Mouse (Mus musculus) spleen, postnatal 14 days (tissue): ENCODE data around the gene Ddx28.
A peak's percentile ranks its signal among the peaks of the same experiment; 100 is the strongest.
"Not testable (repeated sequence)": the region's sequence is repeated elsewhere in the genome, so short reads cannot be mapped to it uniquely, and the experiment has no call there.

ENCODE experiments used
- DNase-seq, 2 experiments: peaks; one replicate each; pipeline ENCODE4 v3.0.0; 2021 to 2022; ENCODE audit warnings: low spot score in 2 of 2

Ddx28 gene

GRCm38 (mm10) chr8:106016284-106016683 lies 4.6 kb upstream of the Ddx28 start:
- DNase-seq = no peak

GRCm38 (mm10) chr8:106012203-106012602 lies 521 bp upstream of the Ddx28 start:
- not testable (repeated sequence) for DNase-seq

DNA sequence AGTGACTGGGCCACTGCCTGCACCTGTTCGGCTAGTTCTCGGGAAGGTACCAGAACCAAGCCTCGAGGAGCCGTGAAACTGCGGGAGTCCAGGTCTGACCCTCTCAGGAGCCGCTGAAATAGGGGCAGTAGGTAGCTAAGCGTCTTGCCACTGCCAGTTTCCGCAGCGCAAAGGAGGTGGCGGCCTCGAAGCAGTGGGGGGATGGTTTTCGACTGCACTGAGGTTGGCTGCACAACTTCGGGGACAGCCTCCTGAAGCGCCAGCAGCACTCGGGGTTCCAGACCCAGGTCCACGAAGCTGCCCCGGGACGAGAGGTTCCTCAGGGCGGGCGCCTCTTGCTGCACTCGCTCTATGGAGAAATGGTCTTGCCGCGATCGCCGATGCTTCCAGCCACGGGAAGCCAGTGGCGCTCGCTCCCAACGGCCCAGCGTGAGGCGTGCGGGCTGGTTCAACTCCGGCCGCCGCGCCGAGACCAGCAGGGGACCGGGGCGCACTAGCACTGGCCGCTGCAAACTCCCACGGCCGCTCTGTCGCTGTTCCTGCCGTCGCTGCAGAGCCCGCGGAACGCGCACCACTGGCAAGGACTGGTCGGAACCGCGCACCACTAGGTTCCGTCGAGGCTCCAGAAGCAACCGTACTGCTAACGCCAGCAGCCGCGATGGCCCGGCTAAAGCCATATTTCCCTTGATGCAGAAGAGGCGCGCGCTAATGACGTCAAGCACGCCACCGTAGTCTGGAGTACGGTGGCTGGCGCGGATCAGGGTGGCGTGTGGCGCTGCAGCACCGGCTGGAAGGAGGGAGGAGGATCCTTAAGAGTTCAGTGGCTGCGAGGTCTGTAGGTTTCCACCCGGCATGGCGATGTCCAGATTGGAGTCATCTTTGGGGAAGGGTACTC lies 687 bp downstream of the Ddx28 start:
- DNase-seq = peak; percentile 77 to 87

DNA sequence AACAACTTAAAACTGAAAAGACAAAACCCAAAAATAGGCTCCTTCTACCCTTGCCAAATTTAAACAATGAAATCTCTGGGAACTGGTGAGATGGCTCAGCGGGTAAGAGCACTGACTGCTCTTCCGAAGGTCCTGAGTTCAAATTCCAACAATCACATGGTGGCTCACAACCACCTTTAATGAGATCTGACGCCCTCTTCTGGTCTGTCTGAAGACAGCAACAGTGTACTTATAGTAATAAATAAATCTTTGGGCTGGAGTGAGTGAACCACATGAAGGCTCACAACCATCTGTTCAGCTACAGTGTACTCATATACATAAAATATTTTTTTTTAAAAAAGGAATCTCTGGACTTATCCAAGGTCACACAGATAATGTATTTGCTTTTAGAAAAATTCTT lies 3.8 kb downstream of the Ddx28 start:
- not testable (repeated sequence) for DNase-seq

DNA sequence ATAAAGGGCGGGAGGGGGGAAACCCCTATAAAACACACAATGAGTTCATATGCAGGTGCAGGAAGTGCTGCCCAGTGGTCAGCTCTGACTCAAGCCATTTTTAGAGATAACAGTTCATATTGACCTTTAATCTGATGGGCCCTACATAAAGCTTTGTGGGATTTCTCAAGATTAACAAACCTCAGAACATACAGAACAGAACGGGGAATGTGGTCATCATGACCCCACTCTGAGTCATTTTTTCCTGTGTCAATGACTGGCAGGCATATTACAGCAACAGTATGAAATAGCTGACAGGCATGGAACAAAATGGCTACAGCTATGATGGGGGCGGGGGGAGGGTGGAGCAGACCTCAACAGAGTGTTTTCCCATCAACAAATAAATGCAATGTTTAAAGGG lies 4.5 kb downstream of the Ddx28 start:
- no peak for DNase-seq

GRCm38 (mm10) chr8:106006413-106006812 lies 5.3 kb downstream of the Ddx28 start:
- DNase-seq = no peak

GRCm38 (mm10) chr8:106005875-106006274 lies 5.8 kb downstream of the Ddx28 start, which contains the start of gene Dpep2nb:
TSS of gene Dpep2nb (minus strand) at chr8:106005975.
- DNase-seq = no peak

DNA sequence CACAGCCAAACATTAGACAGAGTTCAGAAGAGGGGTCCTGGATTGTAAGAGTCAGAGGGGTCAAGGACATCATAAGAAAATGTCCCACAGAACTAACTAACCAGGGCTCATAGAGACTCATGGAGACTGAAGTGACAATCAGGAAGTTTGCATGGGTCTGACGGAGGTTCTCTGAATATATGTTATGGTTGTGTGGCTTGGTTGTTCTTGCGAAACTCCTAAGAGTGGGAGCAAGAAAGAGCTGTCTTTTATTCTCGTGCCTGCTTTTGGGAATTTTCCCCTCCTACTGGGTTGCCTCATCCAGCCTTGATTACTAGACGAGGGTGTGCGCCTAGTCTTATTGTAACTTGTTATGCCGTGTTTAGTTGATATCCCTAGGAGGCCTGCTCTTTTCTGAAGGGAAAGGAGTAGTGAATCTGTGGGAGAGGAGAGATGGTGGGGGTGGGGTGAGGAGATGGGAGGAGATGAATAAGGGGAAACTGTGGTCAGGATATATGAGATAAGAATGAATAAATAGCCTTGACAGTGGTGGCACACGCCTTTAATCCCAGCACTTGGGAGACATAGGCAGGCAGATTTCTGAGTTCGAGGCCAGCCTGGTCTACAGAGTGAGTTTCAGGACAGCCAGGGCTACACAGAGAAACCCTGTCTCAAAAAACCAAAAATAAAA lies 7.0 kb downstream of the Ddx28 start:
- DNase-seq = no peak

- DNase-seq = no peak
These were observed 9.8 kb downstream of the Ddx28 start for GRCm38 (mm10) chr8:106001908-106002307.

DNA sequence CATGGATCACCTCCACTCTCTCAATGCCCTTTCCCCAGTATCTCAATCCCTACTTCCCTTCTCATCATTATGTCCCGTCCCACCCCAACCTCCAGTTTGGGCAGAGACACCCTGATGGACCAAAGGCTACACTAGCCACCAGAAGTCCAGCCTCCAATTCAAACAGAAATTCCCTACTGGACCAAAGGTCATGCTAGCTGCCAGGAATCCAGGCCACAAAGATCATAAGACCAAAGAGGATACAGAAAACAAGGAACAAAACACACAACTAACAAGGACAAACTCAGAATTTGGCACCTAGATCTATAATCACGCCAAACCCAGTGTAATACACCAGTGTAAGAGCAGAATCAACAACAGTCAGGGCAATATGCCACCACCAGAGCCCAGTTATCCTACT lies 12.7 kb downstream of the Ddx28 start:
- no peak for DNase-seq

GRCm38 (mm10) chr8:105996359-105996758 lies 15.3 kb downstream of the Ddx28 start:
- DNase-seq = no peak

- DNase-seq = no peak
These were observed 18.5 kb downstream of the Ddx28 start for GRCm38 (mm10) chr8:105993226-105993625.

DNA sequence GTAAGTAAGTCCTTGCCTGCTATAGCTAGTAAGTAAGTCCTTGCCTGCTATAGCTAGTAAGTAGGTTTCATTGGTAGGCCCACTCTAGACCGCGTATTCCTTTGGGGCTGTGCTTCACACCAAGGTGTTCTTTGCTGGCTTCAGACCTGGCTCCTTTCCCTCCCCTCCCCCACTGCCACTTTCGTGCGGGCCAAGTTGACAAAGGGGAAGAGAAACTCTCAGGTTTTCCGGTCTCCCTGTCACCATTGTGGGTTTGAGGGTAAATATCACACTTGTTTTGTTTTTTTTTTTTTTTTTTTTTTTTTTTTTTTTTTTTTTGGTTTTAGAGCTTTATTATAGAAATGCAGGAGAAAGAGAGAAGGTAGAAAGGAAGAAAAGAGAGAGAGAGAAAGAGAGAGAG lies 19.2 kb downstream of the Ddx28 start:
- DNase-seq = peak; percentile 52 to 65

- DNase-seq = no peak
These were observed 20.1 kb downstream of the Ddx28 start for GRCm38 (mm10) chr8:105991546-105991945.

GRCm38 (mm10) chr8:105990856-105991387 lies 20.8 kb downstream of the Ddx28 start, which contains the start of gene Dus2:
TSS of gene Dus2 (plus strand) at chr8:105991337.
- DNase-seq = peak; percentile 63 to 85

DNA sequence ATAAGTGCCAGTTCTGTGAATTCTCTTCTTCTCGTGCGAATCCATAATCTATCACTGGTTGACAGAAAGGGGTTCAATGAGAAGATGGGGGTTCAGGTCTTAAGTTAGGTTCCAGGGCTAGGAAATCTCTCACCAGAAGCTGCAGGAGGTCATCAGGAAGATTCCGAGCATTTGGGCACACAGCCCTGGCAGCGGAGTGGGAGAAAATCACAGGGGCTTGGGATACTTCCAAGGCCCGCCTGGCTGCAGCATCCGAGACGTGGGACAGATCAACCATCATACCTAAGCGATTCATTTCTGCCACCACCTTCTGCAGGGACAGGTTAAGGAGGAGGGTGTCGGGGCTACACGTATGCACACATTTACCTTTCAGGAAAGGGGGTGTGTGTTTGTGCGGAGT lies 23.1 kb downstream of the Ddx28 start:
- no peak for DNase-seq

GRCm38 (mm10) chr8:105983406-105983805 lies 28.3 kb downstream of the Ddx28 start:
- not testable (repeated sequence) for DNase-seq

DNA sequence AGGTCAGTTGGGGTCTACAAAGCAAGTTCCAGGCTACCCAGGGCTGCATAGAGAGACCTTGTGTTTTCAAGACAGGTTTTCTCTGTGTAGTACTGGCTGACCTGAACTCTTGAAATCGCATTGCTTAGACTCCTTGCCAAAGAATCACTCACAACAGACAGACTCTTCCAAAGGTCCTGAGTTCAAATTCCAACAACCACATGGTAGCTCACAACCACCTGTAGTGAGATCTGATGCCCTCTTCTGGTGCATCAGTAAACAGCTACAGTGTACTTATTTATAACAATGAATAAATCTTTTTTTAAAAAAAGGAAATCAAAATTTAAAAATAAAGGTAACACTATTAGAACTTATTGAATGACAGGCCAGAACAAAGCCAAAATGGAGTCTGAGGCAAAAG lies 30.5 kb downstream of the Ddx28 start:
- DNase-seq = no peak

DNA sequence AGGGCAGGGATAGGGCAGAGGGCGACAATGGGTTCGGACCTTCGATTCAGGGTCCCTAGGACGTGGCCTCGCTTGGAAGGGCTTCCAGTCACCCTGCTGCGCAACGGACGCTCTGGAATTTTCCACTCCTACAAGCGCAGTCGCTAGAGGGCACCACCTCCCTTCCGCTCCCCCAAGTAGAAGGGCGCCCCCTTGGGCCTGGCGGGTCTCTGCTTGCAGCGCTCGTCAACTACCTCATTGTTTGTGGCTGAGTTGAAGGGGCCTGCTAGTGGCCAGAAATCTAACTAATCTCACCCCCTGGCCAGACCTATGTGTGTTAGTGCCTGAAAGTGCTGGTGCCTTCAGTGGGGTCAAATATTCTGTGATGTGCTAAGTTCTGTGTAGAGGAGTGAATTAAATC lies 32.4 kb downstream of the Ddx28 start, which contains the start of gene Dpep3:
Gene Dpep3 (minus strand): TSS at position 105 of the 400 bp plus-strand sequence.
- DNase-seq = no peak

GRCm38 (mm10) chr8:105975363-105975762 lies 36.3 kb downstream of the Ddx28 start:
- DNase-seq = no peak

DNA sequence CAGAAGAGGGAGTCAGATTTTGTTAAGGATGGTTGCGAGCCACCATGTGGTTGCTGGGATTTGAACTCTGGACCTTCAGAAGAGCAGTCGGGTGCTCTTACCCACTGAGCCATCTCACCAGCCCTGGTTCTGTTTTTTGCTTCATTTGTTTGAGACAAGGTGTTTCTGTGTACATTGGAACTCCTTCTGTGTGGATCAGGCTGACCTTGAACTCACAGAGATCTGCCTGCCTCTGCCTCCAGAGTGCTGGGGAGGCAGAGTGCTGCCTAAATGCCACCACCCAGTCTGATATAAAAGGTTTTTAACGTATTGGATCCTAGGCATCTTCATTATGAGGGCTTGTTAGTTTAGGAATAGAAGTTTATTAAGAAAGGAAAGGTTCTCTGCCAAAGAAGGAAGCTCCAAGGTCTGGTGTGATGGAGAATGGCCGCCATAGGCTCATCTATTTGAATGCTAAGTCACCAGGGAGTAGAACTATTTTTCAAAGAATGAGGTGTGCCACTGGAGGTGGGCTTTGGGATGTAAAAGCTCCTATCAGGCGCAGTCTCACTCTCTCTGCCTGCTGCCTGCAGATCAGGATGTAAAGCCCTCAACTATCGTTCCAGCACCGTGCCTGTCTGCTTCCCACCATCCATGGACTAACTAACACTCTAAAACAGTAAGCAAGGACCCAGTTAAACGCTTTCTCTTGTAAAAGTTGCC lies 40.5 kb downstream of the Ddx28 start:
- no peak for DNase-seq

DNA sequence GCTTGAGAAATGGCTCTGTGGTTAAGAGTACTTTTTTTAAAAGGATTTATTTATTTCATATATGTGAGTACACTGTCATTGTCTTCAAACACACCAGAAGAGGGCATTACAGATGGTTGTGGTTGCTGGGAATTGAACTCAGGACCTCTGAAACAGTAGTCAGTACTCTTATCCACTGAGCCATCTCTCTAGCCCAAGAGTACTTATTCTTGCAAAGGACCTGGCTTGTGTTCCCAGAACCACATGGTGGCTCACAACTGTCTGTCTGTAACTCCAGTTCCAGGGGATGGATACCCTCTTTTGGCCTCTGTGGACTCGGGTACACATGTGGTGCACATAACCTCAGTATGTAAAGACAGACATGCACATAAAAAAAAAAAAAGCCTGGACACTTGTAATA lies 42.3 kb downstream of the Ddx28 start:
- no peak for DNase-seq
